Mouse (Mus musculus): ENCODE results near the gene Mrtfa. TPM values are rescaled to one million over a fixed set of nuclear protein-coding genes. Genes with fewer than 3 reads are reported as not detected.

Mrtfa gene
- polyA plus RNA-seq, 1 experiment, result 16.0 TPM

DNA sequence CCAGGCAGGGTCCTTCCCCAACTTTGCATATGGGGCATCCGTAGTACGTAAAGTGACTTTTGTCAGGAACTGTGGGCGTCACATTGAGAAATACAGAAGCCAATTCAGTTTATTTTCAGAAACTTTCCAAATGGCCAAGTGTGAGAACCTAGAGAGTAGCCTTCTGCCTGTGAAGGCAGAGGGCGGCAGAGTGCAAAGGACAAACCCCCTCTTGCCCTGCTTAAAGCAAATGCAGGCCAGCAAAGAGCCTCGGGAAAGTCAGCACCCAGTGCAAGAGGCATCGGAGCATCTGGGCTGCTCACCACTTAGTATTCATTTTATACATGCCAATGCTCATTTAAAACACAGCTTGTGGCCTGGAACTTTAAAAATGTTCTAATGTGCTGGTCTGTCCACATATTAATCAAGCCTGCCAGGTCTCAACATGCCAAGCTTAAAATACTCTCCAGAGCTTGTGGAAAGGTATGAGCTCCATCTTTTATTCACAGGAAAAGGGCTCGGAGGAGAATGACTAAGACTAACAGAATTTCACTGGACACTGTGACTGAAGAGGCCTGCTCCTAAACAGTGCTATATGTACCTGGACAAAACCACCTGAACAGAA, 31.9 kb downstream of the Mrtfa start:
- no peaks in the 10 kb centered on the region for H3K27me3 ChIP-seq (replicated peaks; ENCODE audit: control insufficient read depth, insufficient read depth, low read length)
- peak overlapping the region; percentile 74 for H3K27ac ChIP-seq (ENCODE audit: insufficient read depth, low read depth, low read length)
- no peaks in the 10 kb centered on the region for H3K36me3 ChIP-seq (ENCODE audit: control insufficient read depth, insufficient read depth, low read length)
- H3K4me3 ChIP-seq (ENCODE audit: insufficient read depth, low read depth, low read length), result no peak overlapping the region
- TF ChIP-seq CTCF (conservative IDR thresholded peaks at IDR 0.05; ENCODE audit: insufficient read depth, insufficient read length, low read depth, low read length) (peak; percentile 48; the same call in 1 of the 2 replicates), POLR2A (IDR thresholded peaks at IDR 0.05; ENCODE audit: low read depth, low read length) (no peak)
- 57% methylated on average over 7 of the region's 7 CpGs for WGBS
- DNase-seq, result peak; percentile 63
- H3K4me1 ChIP-seq (ENCODE audit: control insufficient read depth, insufficient read depth, low read length), result peaks cover 20% of the 10 kb centered on the region; the same call in 1 of the 2 replicates

DNA sequence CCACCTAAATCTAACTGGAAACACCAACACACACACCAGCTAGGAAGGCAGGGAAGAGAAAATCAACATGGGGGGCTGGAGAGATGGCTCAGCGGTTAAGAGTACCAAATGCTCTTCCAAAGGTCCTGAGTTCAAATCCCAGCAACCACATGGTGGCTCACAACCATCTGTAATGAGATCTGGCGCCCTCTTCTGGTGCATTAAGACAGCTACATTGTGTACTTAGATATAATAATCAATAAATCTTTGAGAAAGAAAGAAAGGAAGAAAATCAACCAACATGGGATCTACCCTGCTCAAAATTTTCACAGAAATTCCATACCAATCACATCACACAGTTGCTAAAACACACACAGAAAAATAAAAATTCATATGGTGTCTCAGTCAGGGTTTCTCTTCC, 34.1 kb downstream of the Mrtfa start:
- DNase-seq, result no peak
- Histone ChIP-seq H3K27me3 (replicated peaks; ENCODE audit: control insufficient read depth, insufficient read depth, low read length) (no peaks in the 10 kb centered on the region), H3K4me3 (ENCODE audit: insufficient read depth, low read depth, low read length) (no peak overlapping the region), H3K4me1 (ENCODE audit: control insufficient read depth, insufficient read depth, low read length) (peaks cover 20% of the 10 kb centered on the region; the same call in 1 of the 2 replicates), H3K36me3 (ENCODE audit: control insufficient read depth, insufficient read depth, low read length) (no peaks in the 10 kb centered on the region), H3K27ac (ENCODE audit: insufficient read depth, low read depth, low read length) (no peak overlapping the region)
- WGBS, result 92% methylated on average over 2 of the region's 2 CpGs
- TF ChIP-seq POLR2A (IDR thresholded peaks at IDR 0.05; ENCODE audit: low read depth, low read length) (no peak), CTCF (conservative IDR thresholded peaks at IDR 0.05; ENCODE audit: insufficient read depth, insufficient read length, low read depth, low read length) (no peak)

DNA sequence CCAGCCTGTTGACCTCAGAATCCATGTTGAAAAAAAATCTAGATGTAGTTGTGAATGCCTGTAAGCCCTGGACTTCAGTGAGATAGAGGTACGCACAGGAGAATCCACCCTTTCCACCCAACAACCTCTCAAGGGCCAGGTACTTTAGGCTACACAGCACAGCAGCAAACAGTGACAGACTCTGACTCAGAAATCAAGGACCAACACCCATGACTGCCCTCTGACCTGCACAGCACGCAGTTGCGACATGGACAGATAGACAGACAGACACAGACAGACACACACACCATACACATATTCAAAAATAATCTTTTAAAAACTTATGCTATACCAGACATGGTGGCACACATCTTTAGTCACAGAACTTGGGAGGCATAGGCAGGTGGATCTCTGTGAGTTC, 34.7 kb downstream of the Mrtfa start:
- Histone ChIP-seq H3K27me3 (replicated peaks; ENCODE audit: control insufficient read depth, insufficient read depth, low read length) (no peaks in the 10 kb centered on the region), H3K4me3 (ENCODE audit: insufficient read depth, low read depth, low read length) (no peak overlapping the region), H3K4me1 (ENCODE audit: control insufficient read depth, insufficient read depth, low read length) (peaks cover 20% of the 10 kb centered on the region; the same call in 1 of the 2 replicates), H3K27ac (ENCODE audit: insufficient read depth, low read depth, low read length) (no peak overlapping the region), H3K36me3 (ENCODE audit: control insufficient read depth, insufficient read depth, low read length) (no peaks in the 10 kb centered on the region)
- WGBS, result 97% methylated on average over 3 of the region's 3 CpGs
- DNase-seq, result no peak
- no peak for TF ChIP-seq CTCF (conservative IDR thresholded peaks at IDR 0.05; ENCODE audit: insufficient read depth, insufficient read length, low read depth, low read length)
- no peak for TF ChIP-seq POLR2A (IDR thresholded peaks at IDR 0.05; ENCODE audit: low read depth, low read length)

DNA sequence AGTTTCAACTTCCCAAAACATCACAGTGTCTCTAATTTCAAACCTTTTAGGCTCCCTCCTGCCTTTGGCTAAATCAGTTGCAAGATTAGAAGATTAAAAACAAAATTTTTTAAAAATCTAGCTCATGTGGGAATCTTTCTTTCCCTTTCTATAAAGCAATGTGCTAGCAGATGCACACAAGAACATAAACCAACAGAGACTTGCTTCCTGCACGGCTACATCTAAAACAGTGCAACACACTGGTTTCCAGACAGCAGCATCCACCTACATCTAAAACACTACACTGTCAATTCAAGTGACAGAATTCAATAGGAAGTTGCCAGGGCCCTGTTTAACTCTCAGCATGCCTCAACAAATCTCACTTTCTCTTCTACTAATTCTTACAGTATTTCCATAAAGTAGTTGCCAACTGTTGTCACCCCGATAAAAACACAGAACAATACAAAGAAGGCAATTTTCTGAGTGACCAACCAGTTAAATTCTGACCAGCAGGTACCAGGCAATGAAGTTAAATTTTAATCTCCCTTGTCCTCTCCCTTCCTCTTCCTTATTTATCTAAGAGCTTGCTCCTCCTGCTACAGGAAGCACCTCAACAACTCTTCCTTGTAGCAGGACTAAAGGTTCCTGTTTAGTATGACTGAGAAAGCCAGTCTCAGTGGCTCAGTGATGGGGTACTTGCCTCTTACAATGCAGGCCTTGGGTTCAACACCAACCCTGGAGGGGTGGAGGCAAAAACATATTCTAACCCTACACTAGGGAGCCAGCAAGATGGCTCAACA, 35.5 kb downstream of the Mrtfa start:
- WGBS, result 23% methylated on average over 2 of the region's 2 CpGs
- DNase-seq, result peak; percentile 46
- H3K27ac ChIP-seq (ENCODE audit: insufficient read depth, low read depth, low read length), result peak overlapping the region; percentile 66; the same call in 1 of the 2 replicates
- H3K4me3 ChIP-seq (ENCODE audit: insufficient read depth, low read depth, low read length), result no peak overlapping the region
- H3K36me3 ChIP-seq (ENCODE audit: control insufficient read depth, insufficient read depth, low read length), result no peaks in the 10 kb centered on the region
- TF ChIP-seq CTCF (conservative IDR thresholded peaks at IDR 0.05; ENCODE audit: insufficient read depth, insufficient read length, low read depth, low read length) (no peak), POLR2A (IDR thresholded peaks at IDR 0.05; ENCODE audit: low read depth, low read length) (no peak)
- H3K27me3 ChIP-seq (replicated peaks; ENCODE audit: control insufficient read depth, insufficient read depth, low read length), result no peaks in the 10 kb centered on the region
- H3K4me1 ChIP-seq (ENCODE audit: control insufficient read depth, insufficient read depth, low read length), result peaks cover 20% of the 10 kb centered on the region; the same call in 1 of the 2 replicates

DNA sequence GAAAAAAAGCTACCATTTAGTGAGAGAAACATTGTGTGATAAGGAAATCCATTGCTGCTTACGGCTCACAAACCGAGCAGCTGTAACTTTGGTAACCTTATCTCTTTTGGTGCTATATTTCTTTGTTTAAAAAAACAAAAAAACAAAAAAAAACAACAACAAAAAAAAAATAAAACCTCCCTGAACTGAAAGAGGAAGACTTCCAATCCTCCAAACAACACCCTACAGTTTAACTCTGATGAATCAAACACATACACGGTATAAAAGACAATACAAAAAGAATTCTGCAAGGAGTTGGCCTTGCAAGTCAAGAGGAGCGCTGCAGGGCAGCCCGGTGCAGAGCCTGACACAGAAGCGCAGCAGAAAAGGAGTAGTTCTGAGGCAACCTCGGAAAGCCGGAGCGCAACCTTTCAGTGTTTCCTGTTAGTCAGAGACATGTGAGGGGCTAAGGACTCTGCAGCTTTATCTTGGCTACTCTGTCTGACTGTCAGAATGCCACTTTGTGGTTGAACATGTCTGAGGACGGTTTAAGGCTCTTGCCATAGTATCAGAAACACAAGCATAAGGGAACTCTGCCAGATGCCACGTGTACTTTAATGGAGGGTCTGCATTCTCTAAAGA, 48.5 kb downstream of the Mrtfa start:
- no peak overlapping the region for H3K4me3 ChIP-seq (ENCODE audit: insufficient read depth, low read depth, low read length)
- no peaks in the 10 kb centered on the region for H3K27me3 ChIP-seq (replicated peaks; ENCODE audit: control insufficient read depth, insufficient read depth, low read length)
- no peak for DNase-seq
- no peak overlapping the region for H3K27ac ChIP-seq (ENCODE audit: insufficient read depth, low read depth, low read length)
- no peaks in the 10 kb centered on the region for H3K4me1 ChIP-seq (ENCODE audit: control insufficient read depth, insufficient read depth, low read length)
- no peaks in the 10 kb centered on the region for H3K36me3 ChIP-seq (ENCODE audit: control insufficient read depth, insufficient read depth, low read length)
- TF ChIP-seq POLR2A (IDR thresholded peaks at IDR 0.05; ENCODE audit: low read depth, low read length) (no peak), CTCF (conservative IDR thresholded peaks at IDR 0.05; ENCODE audit: insufficient read depth, insufficient read length, low read depth, low read length) (no peak)
- 71% methylated on average over 11 of the region's 11 CpGs for WGBS

DNA sequence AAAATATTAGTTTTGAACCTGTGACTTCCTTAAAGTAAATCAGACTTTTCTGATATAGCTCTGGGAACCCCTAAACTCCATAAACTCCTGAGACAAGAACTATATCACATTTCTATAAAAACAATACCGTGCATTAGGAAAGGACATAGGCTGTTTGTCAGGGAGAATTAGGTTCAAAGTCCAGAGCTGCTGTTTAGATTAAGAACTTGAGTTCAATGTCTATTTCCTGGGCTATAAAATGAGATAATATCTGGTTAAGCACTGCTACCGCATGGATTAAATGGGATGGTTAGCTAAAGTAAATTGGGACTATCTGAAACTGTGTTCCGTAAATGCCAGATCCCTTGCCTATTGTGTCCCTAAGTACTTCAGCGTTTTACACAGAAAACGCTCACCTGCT, 50.6 kb downstream of the Mrtfa start:
- DNase-seq, result no peak
- Histone ChIP-seq H3K27ac (ENCODE audit: insufficient read depth, low read depth, low read length) (no peak overlapping the region), H3K4me3 (ENCODE audit: insufficient read depth, low read depth, low read length) (no peak overlapping the region), H3K36me3 (ENCODE audit: control insufficient read depth, insufficient read depth, low read length) (no peaks in the 10 kb centered on the region), H3K27me3 (replicated peaks; ENCODE audit: control insufficient read depth, insufficient read depth, low read length) (no peaks in the 10 kb centered on the region), H3K4me1 (ENCODE audit: control insufficient read depth, insufficient read depth, low read length) (no peaks in the 10 kb centered on the region)
- WGBS, result 63% methylated on average over 5 of the region's 5 CpGs
- TF ChIP-seq CTCF (conservative IDR thresholded peaks at IDR 0.05; ENCODE audit: insufficient read depth, insufficient read length, low read depth, low read length) (no peak), POLR2A (IDR thresholded peaks at IDR 0.05; ENCODE audit: low read depth, low read length) (no peak)

DNA sequence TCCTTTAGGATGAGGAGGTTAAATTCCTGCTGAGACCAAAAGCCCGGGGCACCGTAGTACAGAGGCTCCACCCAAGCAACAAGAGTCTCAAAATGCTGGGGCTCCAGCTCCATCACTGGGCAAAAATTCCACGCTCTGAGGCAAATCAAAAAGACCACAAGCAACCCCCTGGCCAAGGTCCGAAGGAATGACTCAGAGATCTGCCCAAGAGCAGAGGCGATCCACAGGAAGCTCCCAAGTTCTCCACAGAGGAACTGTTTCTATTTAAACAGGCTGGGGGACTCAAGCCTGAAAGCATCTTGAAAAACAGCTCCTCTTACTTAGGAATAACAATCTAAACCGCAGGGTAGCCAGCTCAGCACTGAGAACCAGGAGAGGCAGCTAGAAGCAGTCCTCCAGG, 53.3 kb downstream of the Mrtfa start:
- Histone ChIP-seq H3K4me3 (ENCODE audit: insufficient read depth, low read depth, low read length) (no peak overlapping the region), H3K27ac (ENCODE audit: insufficient read depth, low read depth, low read length) (no peak overlapping the region), H3K4me1 (ENCODE audit: control insufficient read depth, insufficient read depth, low read length) (no peaks in the 10 kb centered on the region), H3K36me3 (ENCODE audit: control insufficient read depth, insufficient read depth, low read length) (no peaks in the 10 kb centered on the region), H3K27me3 (replicated peaks; ENCODE audit: control insufficient read depth, insufficient read depth, low read length) (no peaks in the 10 kb centered on the region)
- 29% methylated on average over 6 of the region's 6 CpGs for WGBS
- no peak for DNase-seq
- TF ChIP-seq CTCF (conservative IDR thresholded peaks at IDR 0.05; ENCODE audit: insufficient read depth, insufficient read length, low read depth, low read length) (no peak), POLR2A (IDR thresholded peaks at IDR 0.05; ENCODE audit: low read depth, low read length) (no peak)
